Mouse (Mus musculus): ENCODE measurements around the gene Ube2c.

- no peak for TF ChIP-seq NELFE (IDR thresholded peaks at IDR 0.05; ENCODE audit: low read depth, low read length)
- no peak for TF ChIP-seq MAFK (IDR thresholded peaks at IDR 0.05; ENCODE audit: borderline replicate concordance, low read depth, low read length)
- TF ChIP-seq CTCF (IDR thresholded peaks at IDR 0.05 in 2 of 3, conservative IDR thresholded peaks at IDR 0.05 in 1 of 3; ENCODE audit: control insufficient read depth in 1 of 3, insufficient read depth in 1 of 3, low read depth in 2 of 3, low read length in 3 of 3, poor library complexity in 1 of 3, severe bottlenecking in 1 of 3) = no peak
- no peak; a peak in 1 of 4 replicates for TF ChIP-seq POLR2A (IDR thresholded peaks at IDR 0.05; ENCODE audit: control insufficient read depth in 1 of 2, insufficient read depth in 1 of 2, low read depth in 1 of 2, low read length in 2 of 2, poor library complexity in 1 of 2)
- no peak for TF ChIP-seq ZMIZ1 (IDR thresholded peaks at IDR 0.05; ENCODE audit: low read depth, low read length)
- TF ChIP-seq ETS1 (IDR thresholded peaks at IDR 0.05; ENCODE audit: low read depth, low read length) = no peak
These were observed 45.6 kb downstream of the Ube2c start for GRCm38 (mm10) chr2:164815348-164815747.

Measured in MEL (cell line).